Mouse (Mus musculus): ENCODE measurements around the gene Brwd3. TPM values are rescaled to one million over a fixed set of nuclear protein-coding genes. Genes with fewer than 3 reads are reported as not detected.

Gene Brwd3
- 10 to 100 TPM; 20.2 to 21.3 TPM for total RNA-seq (2023)

DNA sequence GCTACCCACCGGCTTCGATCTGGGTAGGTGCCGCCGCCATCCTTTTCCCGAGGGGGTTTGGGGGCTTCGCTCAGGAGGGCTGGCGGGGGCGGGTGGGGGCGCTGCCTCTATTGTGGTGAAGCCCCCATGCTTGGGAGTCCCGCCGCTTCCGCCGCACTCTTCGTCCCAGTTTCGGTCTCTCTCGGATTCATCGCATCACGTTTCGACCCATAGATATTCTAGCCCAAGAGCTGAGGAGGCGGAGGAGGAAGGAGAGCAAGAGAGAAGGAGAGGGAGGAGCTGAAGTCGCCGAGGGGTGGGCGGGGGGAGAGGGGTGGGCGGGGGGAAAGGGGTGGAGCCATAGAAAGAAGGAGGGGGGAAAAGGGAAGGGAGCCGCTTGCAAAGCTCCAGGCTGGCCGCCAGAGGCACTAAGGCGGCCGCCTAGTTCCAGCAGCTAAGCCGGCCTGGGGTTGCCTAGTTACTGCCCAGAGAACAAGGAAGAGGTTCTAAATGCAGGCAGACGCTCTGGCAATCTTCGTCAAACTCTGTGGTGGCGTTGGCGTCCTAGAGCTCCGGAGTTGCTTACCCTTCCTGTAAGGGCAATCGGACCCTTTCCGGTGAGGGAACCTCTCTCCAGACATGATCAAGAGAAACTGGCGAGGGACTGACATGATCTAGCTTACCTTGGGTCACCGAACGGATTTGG, at the start of gene Brwd3:
TSS of gene Brwd3 (minus strand) at position 283 of the 685 bp plus-strand sequence.

Other genes starting within 250 kb of the Brwd3 start
- gene Gm379, start 169.5 kb downstream of the Brwd3 start, total RNA-seq (2023) = not detected
- 10 to 100 TPM; 11.0 to 12.4 TPM for gene Hmgn5, start 179.0 kb upstream of the Brwd3 start, total RNA-seq (2023)